Mouse (Mus musculus) hindbrain, embryonic 12.5 days (tissue): ENCODE data around the gene Prnp. TPM values are rescaled to one million over a fixed set of nuclear protein-coding genes. Genes with fewer than 3 reads are reported as not detected.
A peak's percentile ranks its signal among the peaks of the same experiment; 100 is the strongest.

Experiments used
- ATAC-seq: fragments of 200-750 bp; cut with Nextera tagmentation; 2 replicates; pipeline ENCODE4 v1.8.0; 2017; ENCODE audit warnings: moderate TSS enrichment; ENCODE audit not compliant: low FRiP score
- H3K27ac ChIP-seq: fragments of 300-500 bp; sonication (generic); 2 replicates; pipeline ENCODE4 v1.5.1; 2016; ENCODE audit warnings: mild to moderate bottlenecking
- H3K27me3 ChIP-seq: fragments of 300-500 bp; sonication (generic); 2 replicates; pipeline ENCODE4 v1.6.1; 2016; ENCODE audit warnings: mild to moderate bottlenecking
- H3K36me3 ChIP-seq: fragments of 300-500 bp; sonication (generic); 2 replicates; pipeline ENCODE4 v1.6.1; 2016; ENCODE audit warnings: mild to moderate bottlenecking
- H3K4me1 ChIP-seq: fragments of 300-500 bp; sonication (generic); 2 replicates; pipeline ENCODE4 v1.6.1; 2016
- H3K4me2 ChIP-seq: fragments of 300-500 bp; sonication (generic); replicated peaks from 2 replicates; pipeline ENCODE4 v1.6.1; 2016; ENCODE audit warnings: mild to moderate bottlenecking
- H3K4me3 ChIP-seq: fragments of 300-500 bp; sonication (generic); 2 replicates; pipeline ENCODE4 v1.5.1; 2016; ENCODE audit warnings: mild to moderate bottlenecking
- H3K9ac ChIP-seq: fragments of 300-500 bp; sonication (generic); 2 replicates; pipeline ENCODE4 v1.6.1; 2016; ENCODE audit warnings: mild to moderate bottlenecking, moderate library complexity
- H3K9me3 ChIP-seq: fragments of 300-500 bp; sonication (generic); replicated peaks from 2 replicates; pipeline ENCODE4 v1.6.1; 2016; ENCODE audit warnings: mild to moderate bottlenecking
- WGBS: fragments of 180-500 bp; shearing (Covaris S2); methylation state at CpG from one replicate; pipeline ENCODE4 v1.1.7; 2016; 5-methylcytosine and 5-hydroxymethylcytosine counted together
- polyA plus RNA-seq: library from polyadenylated mRNA; unstranded; fragments of >200 nt; fragmentation: Nextera tagmentation; extraction: Ambion mirVana; gene quantifications from 2 replicates; pipeline ENCODE4 v1.2.1, GENCODE M21; 2016

The Prnp gene
- 62.9 and 69.2 TPM in 2 replicates for polyA plus RNA-seq

DNA sequence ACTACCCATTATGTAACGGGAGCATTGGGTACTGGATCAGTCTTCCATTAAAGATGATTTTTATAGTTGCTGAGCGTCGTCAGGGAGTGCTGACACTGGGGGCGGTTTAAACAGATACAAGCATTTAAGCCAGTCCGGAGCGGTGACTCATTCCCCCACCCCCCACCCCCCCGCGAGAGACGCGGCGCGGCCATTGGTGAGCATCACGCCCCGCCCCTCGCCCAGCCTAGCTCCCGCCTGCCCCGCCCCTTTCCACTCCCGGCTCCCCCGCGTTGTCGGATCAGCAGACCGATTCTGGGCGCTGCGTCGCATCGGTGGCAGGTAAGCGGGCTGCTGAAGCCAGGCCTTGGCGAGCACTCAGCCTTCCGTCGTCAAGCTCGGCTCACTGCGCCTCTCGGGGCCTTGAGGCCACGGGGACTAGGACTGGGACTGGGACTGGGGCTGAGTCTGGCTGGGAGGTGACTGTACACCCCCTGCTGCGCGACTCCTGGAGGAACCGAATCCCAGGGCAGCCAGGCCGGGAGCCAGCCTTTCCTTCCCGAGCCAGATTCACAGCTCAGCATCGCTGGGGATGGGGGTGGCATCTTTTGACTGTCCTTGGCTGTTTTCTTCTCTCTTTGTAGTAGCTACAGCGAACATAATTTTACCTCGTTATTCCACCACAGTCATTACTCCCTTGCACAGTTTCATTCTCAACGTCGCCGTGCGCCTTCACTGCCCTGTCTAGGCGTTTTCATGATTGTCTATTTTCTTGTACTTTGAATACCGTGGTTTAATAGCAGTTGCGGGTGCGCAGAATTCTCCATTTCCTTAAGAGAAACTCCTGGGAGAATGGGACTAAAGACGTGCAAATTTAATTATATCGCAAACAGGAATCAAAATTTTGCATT lies at the start of gene Prnp, which contains the start of gene Prn:
Gene Prnp (plus strand): TSS at position 246 of the 890 bp plus-strand sequence.
Gene Prn (plus strand): TSS at position 275 of the 890 bp plus-strand sequence.
- no peaks in the 10 kb centered on the region for H3K36me3 ChIP-seq
- H3K9me3 ChIP-seq: no peaks in the 10 kb centered on the region
- peak within 1 kb of the TSS; percentile 62 for H3K4me3 ChIP-seq
- H3K4me2 ChIP-seq: peak within 1 kb of the TSS; percentile 68
- peak within 1 kb of the TSS; percentile 88 for H3K27ac ChIP-seq
- peaks cover 18% of the 10 kb centered on the region for H3K4me1 ChIP-seq
- 5% methylated on average over 52 of the region's 52 CpGs for WGBS
- peak within 1 kb of the TSS; percentile 81 for H3K9ac ChIP-seq
- H3K27me3 ChIP-seq: no peaks in the 10 kb centered on the region
- peak; percentile 93 for ATAC-seq

DNA sequence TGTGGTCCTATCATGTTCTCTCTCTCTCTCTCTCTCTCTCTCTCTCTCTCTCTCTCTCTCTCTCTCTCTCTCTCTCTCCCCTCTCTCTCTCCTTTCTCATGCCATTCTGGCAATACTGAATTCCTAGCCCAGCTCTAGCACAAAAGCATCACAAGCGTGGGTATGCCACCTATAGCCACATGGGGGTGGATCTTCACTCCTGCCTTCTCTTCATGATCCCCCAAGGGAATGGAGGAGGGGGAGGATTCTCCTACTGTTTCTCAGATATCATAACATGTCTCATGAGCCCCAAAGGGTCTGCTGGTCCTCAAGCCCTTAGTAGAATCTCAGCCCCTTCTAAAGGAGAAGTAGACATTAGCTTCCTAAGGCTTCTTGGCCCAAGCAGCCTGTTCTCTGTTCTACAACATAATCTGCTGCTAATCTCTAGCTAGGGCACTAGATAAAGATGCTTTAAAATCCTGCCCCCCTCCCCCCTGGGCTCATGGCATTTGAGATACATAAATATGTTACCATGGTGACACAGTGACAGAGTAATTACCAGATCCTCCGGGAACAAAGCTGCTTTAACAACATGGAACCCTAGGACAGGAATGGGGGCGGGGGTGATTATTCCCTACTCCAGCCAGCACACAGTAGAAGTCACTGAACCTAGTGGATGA lies 47.0 kb upstream of the Prnp start:
- 46% methylated on average over 3 of the region's 3 CpGs for WGBS

DNA sequence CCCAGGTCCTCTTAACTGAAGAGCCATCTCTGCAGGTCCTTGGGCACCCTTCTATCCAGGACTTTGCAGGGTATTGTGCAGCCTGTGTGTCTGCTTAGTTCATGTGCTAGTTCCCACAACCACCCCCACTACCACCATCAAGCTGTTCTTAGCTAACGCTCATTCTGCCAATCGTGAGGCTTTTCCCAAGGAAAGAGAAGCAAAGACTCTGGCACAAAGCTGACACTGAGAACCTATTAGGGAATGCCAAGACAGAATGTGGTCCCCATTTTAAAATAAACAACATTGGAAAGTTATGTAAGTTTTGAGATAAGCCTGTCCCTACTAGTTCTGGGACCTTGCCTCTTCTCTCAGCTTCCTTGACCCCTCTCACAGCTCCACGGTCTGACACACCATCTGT lies 46.3 kb upstream of the Prnp start:
- no peak for ATAC-seq
- Histone ChIP-seq H3K4me3 (no peak overlapping the region), H3K9me3 (no peaks in the 10 kb centered on the region), H3K27ac (no peak overlapping the region), H3K27me3 (no peaks in the 10 kb centered on the region), H3K4me2 (no peak overlapping the region), H3K36me3 (no peaks in the 10 kb centered on the region), H3K4me1 (peaks cover 12% of the 10 kb centered on the region), H3K9ac (no peak overlapping the region)
- WGBS: 83% methylated on average over 3 of the region's 3 CpGs

More for the DNA sequence above, 47.0 kb upstream of the Prnp start:
- Histone ChIP-seq H3K9ac (no peak overlapping the region), H3K4me1 (peaks cover 12% of the 10 kb centered on the region), H3K27me3 (no peaks in the 10 kb centered on the region), H3K4me2 (no peak overlapping the region), H3K4me3 (no peak overlapping the region), H3K27ac (peak overlapping the region; percentile 19; the same call in 1 of the 2 replicates), H3K36me3 (no peaks in the 10 kb centered on the region), H3K9me3 (no peaks in the 10 kb centered on the region)
- ATAC-seq: peak; percentile 89

DNA sequence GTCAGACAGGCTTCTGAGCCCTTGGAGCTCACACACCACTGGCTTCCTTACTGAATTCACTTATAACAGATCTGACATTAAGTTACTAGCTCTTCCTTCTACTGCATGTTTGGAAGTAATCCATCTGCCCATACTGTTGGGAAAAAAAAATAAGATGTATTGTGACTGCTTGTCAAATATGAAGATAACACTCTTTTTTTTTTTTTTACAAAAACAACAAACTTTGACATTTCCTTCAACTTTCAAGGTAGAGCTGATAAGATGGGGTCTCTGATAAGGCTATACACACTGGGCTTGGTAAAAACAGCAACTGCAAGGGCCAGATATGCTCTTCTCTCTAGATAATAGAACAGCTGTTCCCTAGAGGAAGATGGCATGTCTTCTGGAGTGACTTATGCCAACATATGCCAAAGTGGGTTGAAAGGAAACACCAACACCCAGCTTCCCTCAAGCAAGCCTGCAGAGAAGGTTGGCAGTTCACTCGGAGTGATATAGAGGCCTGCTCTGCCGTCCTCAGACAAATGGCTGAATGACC lies 45.4 kb upstream of the Prnp start:
- no peaks in the 10 kb centered on the region for H3K36me3 ChIP-seq
- no peak overlapping the region for H3K4me2 ChIP-seq
- H3K4me3 ChIP-seq: no peak overlapping the region
- H3K27ac ChIP-seq: no peak overlapping the region
- no peak for ATAC-seq
- H3K27me3 ChIP-seq: no peaks in the 10 kb centered on the region
- peaks cover 12% of the 10 kb centered on the region for H3K4me1 ChIP-seq
- no peak overlapping the region for H3K9ac ChIP-seq
- no peaks in the 10 kb centered on the region for H3K9me3 ChIP-seq
- 89% methylated on average over 2 of the region's 2 CpGs for WGBS

DNA sequence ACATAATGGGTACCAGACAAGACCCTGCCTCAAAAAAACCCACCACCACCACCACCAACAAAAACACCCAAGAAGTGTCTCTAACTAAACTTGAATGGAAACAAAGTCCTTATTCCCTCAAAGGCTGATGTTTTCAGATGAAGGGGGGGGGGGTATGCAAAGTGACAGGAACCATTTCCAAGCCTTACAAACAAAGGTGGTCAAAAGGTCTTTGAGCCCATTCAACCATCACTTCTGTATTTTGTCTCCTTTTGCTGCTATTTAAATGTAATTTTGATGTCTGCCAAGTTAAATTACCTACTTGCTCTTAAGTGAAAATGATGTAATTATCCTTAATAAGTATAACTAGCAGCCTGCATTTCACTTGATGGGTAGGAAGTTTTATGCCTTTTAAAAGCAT lies 43.1 kb upstream of the Prnp start:
- Histone ChIP-seq H3K4me1 (peaks cover 12% of the 10 kb centered on the region), H3K27ac (no peak overlapping the region), H3K27me3 (no peaks in the 10 kb centered on the region), H3K36me3 (no peaks in the 10 kb centered on the region), H3K4me3 (no peak overlapping the region), H3K4me2 (no peak overlapping the region), H3K9me3 (no peaks in the 10 kb centered on the region), H3K9ac (no peak overlapping the region)
- no peak for ATAC-seq

DNA sequence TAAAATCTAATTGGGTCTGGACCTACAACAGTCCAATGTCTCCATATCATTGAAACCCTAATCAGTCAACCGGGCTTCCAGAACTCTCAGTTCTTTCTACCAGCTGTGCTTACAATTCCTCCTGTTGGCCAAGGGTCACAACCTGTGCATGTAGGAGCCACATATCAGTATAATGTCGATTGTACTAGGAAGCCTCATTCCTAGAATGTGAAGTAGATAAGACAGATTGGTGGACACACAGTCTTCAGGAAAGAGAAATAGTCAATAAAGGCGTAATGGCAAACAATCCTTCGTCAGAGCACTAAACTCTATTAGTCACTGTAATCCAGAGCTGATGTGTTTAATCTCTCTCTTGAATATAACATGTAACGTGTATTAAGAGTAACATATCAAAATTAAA lies 40.7 kb upstream of the Prnp start:
- ATAC-seq: no peak
- Histone ChIP-seq H3K4me1 (no peaks in the 10 kb centered on the region), H3K9me3 (no peaks in the 10 kb centered on the region), H3K27me3 (no peaks in the 10 kb centered on the region), H3K4me3 (no peak overlapping the region), H3K27ac (no peak overlapping the region), H3K36me3 (no peaks in the 10 kb centered on the region), H3K9ac (no peak overlapping the region), H3K4me2 (no peak overlapping the region)
- WGBS: 92% methylated on average over 5 of the region's 5 CpGs

DNA sequence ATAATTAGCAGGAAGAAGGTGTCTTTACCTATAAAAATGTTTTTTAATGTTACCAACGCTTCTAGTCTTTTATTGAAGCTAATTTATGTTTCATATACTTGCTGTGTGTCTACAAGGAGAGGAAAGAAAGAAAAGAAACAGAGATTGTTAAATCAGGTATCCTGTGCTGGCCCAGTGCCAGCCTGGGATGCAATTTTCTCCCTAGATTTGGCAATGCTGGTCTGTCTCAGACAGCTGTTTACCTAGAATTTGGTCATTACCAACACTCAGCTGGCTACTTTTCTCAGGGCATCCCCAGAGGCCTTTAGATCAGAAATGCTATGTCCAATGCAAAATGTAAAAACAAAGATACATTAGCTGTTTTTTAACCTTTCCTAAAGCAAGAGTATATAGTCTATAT lies 36.4 kb upstream of the Prnp start:
- Histone ChIP-seq H3K4me3 (no peak overlapping the region), H3K4me1 (no peaks in the 10 kb centered on the region), H3K9me3 (no peaks in the 10 kb centered on the region), H3K4me2 (no peak overlapping the region), H3K27ac (no peak overlapping the region), H3K36me3 (no peaks in the 10 kb centered on the region), H3K9ac (no peak overlapping the region), H3K27me3 (no peaks in the 10 kb centered on the region)
- 85% methylated on average over 1 of the region's 1 CpGs for WGBS
- ATAC-seq: no peak

DNA sequence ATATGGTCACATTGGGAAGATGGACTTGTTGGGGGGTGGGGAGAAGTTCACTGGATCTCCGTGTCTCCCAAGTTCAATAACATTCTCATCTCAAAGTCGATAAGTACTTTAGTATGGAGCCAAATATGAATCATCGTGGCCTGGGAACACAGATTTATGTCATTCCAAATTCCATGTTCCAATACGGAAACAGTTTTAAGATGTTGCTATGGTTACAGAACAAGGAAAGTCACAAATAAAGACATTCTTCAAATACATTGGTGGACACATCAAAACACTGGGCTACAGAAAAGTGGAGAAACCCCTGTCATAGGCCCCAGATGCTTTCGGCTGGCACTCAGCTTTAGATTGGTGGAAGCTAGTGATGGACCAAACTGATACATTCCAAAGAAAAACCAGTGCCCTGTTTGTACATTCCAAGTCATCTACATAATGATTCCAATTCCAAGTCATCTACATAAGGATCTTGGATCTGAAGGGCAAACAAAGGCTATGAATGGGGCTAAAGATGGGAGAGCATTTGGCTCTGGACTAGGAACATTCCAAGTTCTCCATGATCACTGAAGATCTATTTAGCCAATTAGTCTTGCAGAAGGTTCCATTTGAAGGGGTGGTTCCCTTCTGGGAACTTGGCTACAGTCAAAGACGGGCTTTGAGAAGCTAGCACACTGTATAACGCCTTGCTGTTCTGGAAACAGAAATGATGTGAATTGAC lies 33.0 kb upstream of the Prnp start:
- no peak overlapping the region for H3K9ac ChIP-seq
- no peaks in the 10 kb centered on the region for H3K4me1 ChIP-seq
- ATAC-seq: no peak
- H3K36me3 ChIP-seq: no peaks in the 10 kb centered on the region
- no peak overlapping the region for H3K27ac ChIP-seq
- H3K27me3 ChIP-seq: no peaks in the 10 kb centered on the region
- H3K9me3 ChIP-seq: no peaks in the 10 kb centered on the region
- no peak overlapping the region for H3K4me2 ChIP-seq
- WGBS: 94% methylated on average over 7 of the region's 7 CpGs
- H3K4me3 ChIP-seq: no peak overlapping the region

DNA sequence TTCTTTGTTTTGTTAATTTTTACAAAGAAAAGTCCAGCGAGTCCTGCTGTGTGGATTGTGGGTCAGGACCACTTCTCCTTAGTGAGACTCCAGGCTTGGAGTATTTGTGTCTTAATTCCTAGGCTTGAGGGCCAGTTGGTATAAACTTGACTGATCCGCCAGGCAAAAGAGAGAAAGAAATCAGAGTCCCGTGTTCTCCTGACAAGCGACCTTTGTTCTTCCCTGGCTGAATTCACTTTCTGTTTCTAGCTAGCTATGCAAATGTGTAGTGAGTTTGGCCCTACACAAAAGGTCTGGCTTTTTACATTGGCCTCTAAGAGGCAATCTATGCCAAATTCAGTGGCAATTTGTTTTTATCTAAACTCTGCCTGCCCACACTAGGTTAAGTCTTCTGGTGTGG lies 28.0 kb upstream of the Prnp start:
- Histone ChIP-seq H3K27me3 (no peaks in the 10 kb centered on the region), H3K9me3 (no peaks in the 10 kb centered on the region), H3K4me2 (no peak overlapping the region), H3K9ac (no peak overlapping the region), H3K4me1 (peaks cover 8% of the 10 kb centered on the region; the same call in 1 of the 2 replicates), H3K36me3 (no peaks in the 10 kb centered on the region), H3K27ac (no peak overlapping the region), H3K4me3 (no peak overlapping the region)
- no peak for ATAC-seq
- 61% methylated on average over 4 of the region's 4 CpGs for WGBS

DNA sequence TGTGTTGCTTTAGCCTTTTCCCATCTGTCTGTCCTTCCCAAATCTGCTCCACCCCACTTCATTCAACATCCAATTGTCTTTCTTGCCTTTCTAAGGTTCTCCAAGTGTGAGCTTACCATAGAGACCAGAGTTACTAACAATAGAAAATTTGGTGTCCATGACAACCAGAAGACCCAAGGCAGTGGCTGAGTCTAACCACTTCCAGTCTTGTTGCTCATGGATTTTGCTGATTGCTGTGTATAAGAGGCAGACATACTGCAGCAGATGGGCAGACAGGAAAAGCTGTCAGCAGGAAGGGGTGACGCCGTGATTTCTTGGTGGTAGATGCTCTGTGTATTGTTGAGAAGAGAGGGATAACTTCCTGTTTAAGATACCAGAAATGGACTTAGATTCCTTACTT lies 26.6 kb upstream of the Prnp start:
- H3K27me3 ChIP-seq: no peaks in the 10 kb centered on the region
- no peaks in the 10 kb centered on the region for H3K9me3 ChIP-seq
- 52% methylated on average over 2 of the region's 2 CpGs for WGBS
- H3K36me3 ChIP-seq: no peaks in the 10 kb centered on the region
- H3K9ac ChIP-seq: no peak overlapping the region
- H3K4me2 ChIP-seq: no peak overlapping the region
- no peak overlapping the region for H3K4me3 ChIP-seq
- ATAC-seq: no peak
- no peak overlapping the region for H3K27ac ChIP-seq
- H3K4me1 ChIP-seq: peaks cover 8% of the 10 kb centered on the region; the same call in 1 of the 2 replicates

DNA sequence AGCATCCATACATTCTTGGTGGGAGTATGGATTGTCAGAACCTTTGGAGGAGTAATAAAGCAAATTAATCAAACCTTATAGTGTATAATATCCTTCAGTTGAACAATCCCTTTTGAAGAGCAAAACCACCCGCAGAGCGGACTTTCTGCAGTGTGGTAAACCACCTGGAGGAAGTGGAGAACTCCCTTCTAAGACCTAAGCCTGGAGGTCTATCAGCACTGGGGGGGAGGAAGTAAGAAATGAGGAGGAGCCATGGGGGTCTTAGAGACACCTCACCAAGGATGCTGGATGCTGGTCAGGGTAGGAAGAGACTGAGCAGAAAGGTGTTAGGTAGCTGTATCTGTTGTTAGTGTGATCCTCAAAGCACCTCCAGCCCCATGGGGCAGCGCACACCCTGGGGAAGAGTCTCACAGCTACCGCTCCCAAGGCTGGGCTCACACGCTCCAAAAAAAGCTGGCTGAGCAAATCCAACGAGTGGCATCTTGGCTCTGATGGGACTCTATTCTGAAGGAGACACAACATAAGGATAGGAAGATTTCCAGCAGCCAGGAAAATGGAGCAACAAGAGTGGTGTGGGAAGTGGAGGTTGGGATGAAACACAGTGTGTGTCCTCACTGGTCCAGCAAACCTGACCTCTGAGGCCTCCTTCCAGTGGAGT lies 23.1 kb upstream of the Prnp start:
- 77% methylated on average over 6 of the region's 6 CpGs for WGBS
- Histone ChIP-seq H3K4me1 (peaks cover 10% of the 10 kb centered on the region; the same call in 1 of the 2 replicates), H3K4me2 (no peak overlapping the region), H3K4me3 (no peak overlapping the region), H3K36me3 (no peaks in the 10 kb centered on the region), H3K9ac (no peak overlapping the region), H3K27me3 (no peaks in the 10 kb centered on the region), H3K27ac (no peak overlapping the region), H3K9me3 (no peaks in the 10 kb centered on the region)
- no peak for ATAC-seq
